Mouse (Mus musculus) MEL (cell line): ENCODE results near the gene Lmo7. TPM values are rescaled to one million over a fixed set of nuclear protein-coding genes. Genes with fewer than 3 reads are reported as not detected.

Experiments used
- DNase-seq: peaks from one replicate; pipeline ENCODE4 v3.0.0; 2011; ENCODE audit warnings: low read depth, low spot score
- H3K27ac ChIP-seq: 2 replicates; pipeline ENCODE4 v1.5.1; 2012; ENCODE audit warnings: low read depth, mild to moderate bottlenecking, control low read depth, low read length, moderate library complexity; ENCODE audit not compliant: control insufficient read depth
- H3K27me3 ChIP-seq, 2 experiments: fragments of 150-350 bp in 1 of 2; sonication (generic) in 1 of 2; 2 replicates each; pipeline ENCODE4 v1.6.1; 2012; ENCODE audit warnings: low read length in 2 of 2, mild to moderate bottlenecking in 2 of 2, improper control_type of control experiment in 1 of 2, moderate library complexity in 1 of 2; ENCODE audit not compliant: insufficient read depth in 2 of 2, control insufficient read depth in 1 of 2
- H3K36me3 ChIP-seq, 2 experiments: 2 replicates each; pipeline ENCODE4 v1.6.1; 2012 to 2014; ENCODE audit warnings: low read length in 2 of 2, improper control_type of control experiment in 1 of 2, inconsistent platforms in 1 of 2, mild to moderate bottlenecking in 1 of 2; ENCODE audit not compliant: insufficient read depth in 2 of 2, control insufficient read depth in 1 of 2
- H3K4me1 ChIP-seq, 2 experiments: fragments of 150-350 bp in 1 of 2; sonication (generic) in 1 of 2; 2 replicates each; pipeline ENCODE4 v1.6.1; 2012; ENCODE audit warnings: low read length in 2 of 2, improper control_type of control experiment in 1 of 2, mild to moderate bottlenecking in 1 of 2; ENCODE audit not compliant: insufficient read depth in 2 of 2, control insufficient read depth in 1 of 2
- H3K4me3 ChIP-seq, 2 experiments: fragments of 150-350 bp in 1 of 2; sonication (generic) in 1 of 2; 2 replicates each; pipeline ENCODE4 v1.5.1; 2012; ENCODE audit warnings: low read depth in 2 of 2, low read length in 2 of 2, mild to moderate bottlenecking in 2 of 2, moderate library complexity in 2 of 2, control low read depth in 1 of 2, improper control_type of control experiment in 1 of 2; ENCODE audit not compliant: control insufficient read depth in 1 of 2, insufficient read depth in 1 of 2
- H3K79me2 ChIP-seq: 2 replicates; pipeline ENCODE4 v1.6.1; 2012; ENCODE audit warnings: mild to moderate bottlenecking, low read length, moderate library complexity; ENCODE audit not compliant: control insufficient read depth, poor library complexity, insufficient read depth
- H3K9ac ChIP-seq: 2 replicates; pipeline ENCODE4 v1.6.1; 2012; ENCODE audit warnings: low read depth, mild to moderate bottlenecking, control low read depth, low read length, moderate library complexity; ENCODE audit not compliant: control insufficient read depth, poor library complexity, severe bottlenecking
- H3K9me3 ChIP-seq: fragments of 150-350 bp; sonication (generic); replicated peaks from 2 replicates; pipeline ENCODE4 v1.6.1; 2012; ENCODE audit warnings: mild to moderate bottlenecking, low read length, improper control_type of control experiment, moderate library complexity; ENCODE audit not compliant: insufficient read depth
- CHD1 ChIP-seq: IDR thresholded peaks from 2 replicates; pipeline ENCODE4 v1.6.1; 2012; ENCODE audit warnings: low read depth, mild to moderate bottlenecking, inconsistent platforms, low read length, improper control_type of control experiment
- CHD2 ChIP-seq: IDR thresholded peaks from 2 replicates; pipeline ENCODE4 v1.6.1; 2011; ENCODE audit warnings: low read length, improper control_type of control experiment
- E2F4 ChIP-seq: IDR thresholded peaks from 2 replicates; pipeline ENCODE4 v1.6.1; 2011; ENCODE audit warnings: low read depth, low read length, improper control_type of control experiment, borderline replicate concordance
- GABPA ChIP-seq: IDR thresholded peaks from 2 replicates; pipeline ENCODE4 v1.6.1; 2012; ENCODE audit warnings: low read depth, mild to moderate bottlenecking, inconsistent platforms, low read length, improper control_type of control experiment, moderate library complexity
- GATA1 ChIP-seq: IDR thresholded peaks from 2 replicates; pipeline ENCODE4 v1.6.1; 2011; ENCODE audit warnings: low read depth, low read length, improper control_type of control experiment
- KAT2A ChIP-seq: conservative IDR thresholded peaks from 2 replicates; pipeline ENCODE4 v1.6.1; 2012; ENCODE audit warnings: low read depth, low read length, improper control_type of control experiment, inconsistent platforms
- MAX ChIP-seq: IDR thresholded peaks from 2 replicates; pipeline ENCODE4 v1.6.1; 2011; ENCODE audit warnings: low read length, improper control_type of control experiment
- POLR2A ChIP-seq, 2 experiments: IDR thresholded peaks; 2 replicates each; pipeline ENCODE4 v1.6.1; 2011 to 2012; ENCODE audit warnings: low read length in 2 of 2, mild to moderate bottlenecking in 2 of 2, control low read depth in 1 of 2, improper control_type of control experiment in 1 of 2, low read depth in 1 of 2, moderate library complexity in 1 of 2; ENCODE audit not compliant: control insufficient read depth in 1 of 2, insufficient read depth in 1 of 2, poor library complexity in 1 of 2
- POLR2AphosphoS2 ChIP-seq: IDR thresholded peaks from 2 replicates; pipeline ENCODE4 v1.6.1; 2011; ENCODE audit warnings: low read length, improper control_type of control experiment
- SIN3A ChIP-seq: IDR thresholded peaks from 2 replicates; pipeline ENCODE4 v1.6.1; 2012; ENCODE audit warnings: low read length, improper control_type of control experiment, inconsistent platforms
- SMC3 ChIP-seq: IDR thresholded peaks from 2 replicates; pipeline ENCODE4 v1.6.1; 2011; ENCODE audit warnings: low read depth, low read length, improper control_type of control experiment
- TAL1 ChIP-seq: IDR thresholded peaks from 2 replicates; pipeline ENCODE4 v1.6.1; 2012; ENCODE audit warnings: mild to moderate bottlenecking, inconsistent platforms, low read length, moderate library complexity, mixed read lengths
- TBP ChIP-seq: IDR thresholded peaks from 2 replicates; pipeline ENCODE4 v1.8.0; 2011; ENCODE audit warnings: low read depth, low read length, improper control_type of control experiment
- TCF12 ChIP-seq: IDR thresholded peaks from 2 replicates; pipeline ENCODE4 v1.6.1; 2014; ENCODE audit warnings: low read depth, mild to moderate bottlenecking, inconsistent platforms, low read length, improper control_type of control experiment, moderate library complexity
- USF1 ChIP-seq: IDR thresholded peaks from 2 replicates; pipeline ENCODE4 v1.6.1; 2014; ENCODE audit warnings: low read depth, mild to moderate bottlenecking, inconsistent platforms, low read length, improper control_type of control experiment, moderate library complexity
- USF2 ChIP-seq, 2 experiments: IDR thresholded peaks; 2 replicates each; pipeline ENCODE4 v1.6.1; 2011 to 2012; ENCODE audit warnings: improper control_type of control experiment in 2 of 2, low read length in 2 of 2, borderline replicate concordance in 1 of 2, inconsistent platforms in 1 of 2, low read depth in 1 of 2, mild to moderate bottlenecking in 1 of 2; ENCODE audit not compliant: insufficient read depth in 1 of 2
- ZC3H11A ChIP-seq: IDR thresholded peaks from 2 replicates; pipeline ENCODE4 v1.6.1; 2012; ENCODE audit warnings: low read depth, mild to moderate bottlenecking, inconsistent platforms, low read length, improper control_type of control experiment
- ZMIZ1 ChIP-seq: IDR thresholded peaks from 2 replicates; pipeline ENCODE4 v1.6.1; 2012; ENCODE audit warnings: low read depth, mild to moderate bottlenecking, inconsistent platforms, low read length, improper control_type of control experiment, moderate library complexity
- polyA plus RNA-seq, 2 experiments: library from polyadenylated mRNA; stranded (reverse) in 1 of 2; unstranded in 1 of 2; fragments of >175 nt in 1 of 2; fragments of >200 nt in 1 of 2; gene quantifications; 2 replicates each; pipeline versions ENCODE4 v1.2.1 to v1.2.4; 2012; ENCODE audit warnings: low replicate concordance in 2 of 2, low read depth in 1 of 2; ENCODE audit not compliant: insufficient read length in 2 of 2, insufficient read depth in 1 of 2, missing spikeins in 1 of 2
- total RNA-seq: library from RNA; depleted of rRNA; stranded (reverse); fragments of 300-350 nt; gene quantifications from 2 replicates; pipeline ENCODE4 v1.2.3, GENCODE M21; 2012

Gene Lmo7
- total and polyA plus RNA-seq, 3 experiments: not detected

DNA sequence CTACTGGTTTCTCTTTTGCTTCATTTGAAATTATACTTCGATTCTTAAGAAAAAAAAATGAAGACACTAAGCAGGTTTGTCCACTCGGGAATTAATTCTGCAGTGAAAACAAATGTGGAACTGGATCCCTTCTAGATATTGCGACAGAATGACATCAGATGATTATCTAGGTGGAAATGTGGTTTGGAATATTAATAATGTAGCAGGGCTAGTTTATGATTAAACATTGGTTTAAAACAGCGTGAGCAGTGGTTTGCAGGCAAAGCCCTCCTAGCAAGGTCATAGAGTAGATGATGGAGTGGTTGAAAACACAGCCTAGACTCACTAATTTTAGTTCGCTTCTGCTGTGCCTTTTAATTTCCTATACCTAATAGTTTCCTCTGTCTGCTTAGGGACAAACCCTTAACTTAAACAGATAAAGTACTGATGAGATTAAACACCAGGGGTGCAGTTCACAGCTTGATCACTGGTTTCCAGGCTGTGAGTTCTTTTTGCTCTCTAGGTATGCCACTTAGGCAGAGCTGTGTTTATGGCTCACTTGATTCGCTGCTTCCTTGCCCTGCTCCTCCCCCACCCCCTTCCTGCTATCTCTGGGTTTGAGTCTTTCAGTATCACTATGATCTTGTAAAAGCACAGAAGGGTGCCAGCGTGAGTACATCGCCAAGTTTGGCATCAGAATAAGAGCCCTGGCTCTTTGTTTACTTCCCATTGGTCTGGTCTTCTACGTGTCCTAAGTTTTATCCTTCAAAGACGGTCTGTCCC lies 4.0 kb downstream of the Lmo7 start:
- no peaks in the 10 kb centered on the region for H3K36me3 ChIP-seq
- H3K9me3 ChIP-seq: no peaks in the 10 kb centered on the region
- no peaks in the 10 kb centered on the region; a peak in 1 of 4 replicates for H3K4me1 ChIP-seq
- no peak overlapping the region for H3K9ac ChIP-seq
- H3K27me3 ChIP-seq: no peaks in the 10 kb centered on the region
- no peak overlapping the region for H3K4me3 ChIP-seq
- H3K79me2 ChIP-seq: no peaks in the 10 kb centered on the region
- H3K27ac ChIP-seq: no peak overlapping the region
- TF ChIP-seq POLR2AphosphoS2: no peak
- TF ChIP-seq TAL1: no peak
- TF ChIP-seq USF1: no peak
- TF ChIP-seq, all 39 proteins: peak for 0
- peak; percentile 2 for DNase-seq

DNA sequence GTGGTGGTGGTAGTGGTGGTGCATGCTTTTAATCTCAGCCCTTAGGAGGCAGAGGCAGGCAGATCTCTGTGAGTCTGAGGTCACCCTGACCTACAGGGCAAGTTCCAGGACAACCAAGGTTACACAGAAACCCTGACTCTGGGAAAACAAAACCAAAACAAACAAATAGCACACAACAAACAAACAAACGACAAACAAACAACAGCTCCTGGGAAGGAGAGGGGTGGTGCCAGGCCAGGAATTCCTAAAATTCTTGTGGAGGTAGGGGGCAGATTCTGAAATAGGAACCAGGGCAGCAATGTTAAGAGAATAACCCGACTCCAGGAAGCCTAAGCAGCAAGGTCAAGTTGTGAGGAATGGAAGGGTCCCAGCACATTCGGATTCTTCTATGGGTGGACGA lies 7.7 kb downstream of the Lmo7 start:
- H3K9me3 ChIP-seq: no peaks in the 10 kb centered on the region
- DNase-seq: no peak
- no peaks in the 10 kb centered on the region for H3K27me3 ChIP-seq
- no peaks in the 10 kb centered on the region; a peak in 1 of 4 replicates for H3K4me1 ChIP-seq
- TF ChIP-seq USF2 (IDR thresholded peaks at IDR 0.05; ENCODE audit: borderline replicate concordance in 1 of 2, insufficient read depth in 1 of 2, low read depth in 1 of 2, low read length in 2 of 2) (no peak), SIN3A (no peak), KAT2A (no peak), MAX (no peak), GATA1 (no peak), ZC3H11A (no peak), TCF12 (no peak), TBP (no peak), SMC3 (no peak), CHD2 (no peak), POLR2A (IDR thresholded peaks at IDR 0.05; ENCODE audit: control insufficient read depth in 1 of 2, insufficient read depth in 1 of 2, low read depth in 1 of 2, low read length in 2 of 2, poor library complexity in 1 of 2) (no peak), CHD1 (no peak), ZMIZ1 (no peak), GABPA (no peak), E2F4 (no peak), TAL1 (no peak)
- no peaks in the 10 kb centered on the region for H3K36me3 ChIP-seq
- no peak overlapping the region for H3K4me3 ChIP-seq
- no peaks in the 10 kb centered on the region for H3K79me2 ChIP-seq
- H3K27ac ChIP-seq: no peak overlapping the region
- H3K9ac ChIP-seq: no peak overlapping the region
